Mouse (Mus musculus) telencephalon, adult 2 months (tissue): ENCODE measurements around the gene Adamtsl5.

Experiments used
- DNase-seq: peaks from one replicate; pipeline ENCODE4 v3.0.0-alpha.2; 2011; ENCODE audit warnings: low read depth, low spot score

Adamtsl5 gene

DNA sequence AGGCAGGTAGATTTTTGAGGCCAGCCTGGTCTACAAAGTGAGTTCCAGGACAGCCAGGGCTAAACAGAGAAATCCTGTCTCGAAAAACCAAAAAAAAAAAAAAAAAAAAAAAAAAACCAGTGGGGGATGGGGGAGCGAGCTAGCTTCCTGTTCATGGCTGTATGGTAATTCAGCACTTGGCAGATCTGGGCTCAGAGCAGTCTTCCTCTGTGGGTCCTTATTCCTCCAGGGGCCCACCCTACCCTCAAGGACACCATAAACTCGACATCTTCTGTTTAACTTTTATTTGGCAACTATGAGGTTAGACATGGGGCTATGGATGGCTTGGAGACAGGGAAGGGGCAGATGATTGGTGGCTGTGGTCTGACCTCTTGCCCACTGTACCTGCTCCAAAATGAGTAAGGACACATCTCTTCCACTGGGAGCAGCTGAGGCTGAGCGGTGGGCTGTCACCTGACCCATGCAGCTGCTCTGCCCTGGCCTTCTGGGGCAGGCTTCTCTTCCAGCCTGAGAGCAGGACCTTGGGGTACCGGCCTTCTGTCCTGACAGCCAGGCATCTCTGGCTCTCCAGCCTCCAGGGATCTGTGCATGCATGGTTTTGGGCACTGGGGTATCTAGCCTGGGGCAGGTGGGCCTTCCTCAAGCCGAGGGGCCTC is 27.1 kb downstream of the Adamtsl5 start:
- DNase-seq = no peak

DNA sequence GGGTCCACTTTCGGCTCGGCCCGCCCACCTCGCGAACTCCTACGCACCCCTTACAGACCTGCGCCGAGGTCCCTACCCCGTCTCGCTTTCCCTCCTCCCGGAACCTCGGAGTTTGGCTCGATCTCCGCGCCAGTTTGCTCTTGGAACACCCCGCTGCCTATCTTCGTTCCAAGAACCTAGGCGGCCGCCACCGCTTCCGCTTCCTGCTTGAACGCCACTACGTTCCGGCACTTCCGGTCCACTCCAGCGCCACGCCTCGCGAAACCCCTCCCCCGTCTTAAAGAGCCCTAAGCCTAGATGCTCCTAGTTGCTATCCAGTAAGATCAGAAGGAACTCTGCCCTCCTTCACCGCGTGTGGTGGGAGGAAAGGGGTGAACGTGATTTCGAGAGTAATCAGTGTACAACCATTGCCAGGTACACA is 27.9 kb downstream of the Adamtsl5 start, which contains the start of gene 2310011J03Rik:
2310011J03Rik (minus strand) TSS at position 198 of the 421 bp plus-strand sequence.
- peak; percentile 93 for DNase-seq

DNA sequence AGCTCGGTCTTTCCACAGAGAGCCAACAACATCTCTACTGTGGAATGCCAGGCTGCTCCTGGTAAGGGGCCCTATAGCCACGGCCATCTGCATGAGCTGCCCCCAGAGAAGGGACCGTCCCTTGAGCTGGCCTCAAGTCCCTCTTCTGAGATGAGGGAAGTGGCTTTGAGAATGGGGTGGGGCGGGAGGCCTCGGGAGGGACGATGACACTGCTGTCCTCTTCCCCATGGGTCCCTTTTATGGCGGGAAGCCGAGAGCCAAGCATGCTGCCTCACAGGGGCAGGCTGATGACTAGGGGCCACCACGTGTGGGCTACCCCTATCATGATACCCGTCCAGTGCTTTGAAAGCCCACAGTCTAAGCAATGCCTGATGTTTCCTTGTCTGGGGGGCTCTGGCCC is 31.2 kb downstream of the Adamtsl5 start:
- no peak for DNase-seq

DNA sequence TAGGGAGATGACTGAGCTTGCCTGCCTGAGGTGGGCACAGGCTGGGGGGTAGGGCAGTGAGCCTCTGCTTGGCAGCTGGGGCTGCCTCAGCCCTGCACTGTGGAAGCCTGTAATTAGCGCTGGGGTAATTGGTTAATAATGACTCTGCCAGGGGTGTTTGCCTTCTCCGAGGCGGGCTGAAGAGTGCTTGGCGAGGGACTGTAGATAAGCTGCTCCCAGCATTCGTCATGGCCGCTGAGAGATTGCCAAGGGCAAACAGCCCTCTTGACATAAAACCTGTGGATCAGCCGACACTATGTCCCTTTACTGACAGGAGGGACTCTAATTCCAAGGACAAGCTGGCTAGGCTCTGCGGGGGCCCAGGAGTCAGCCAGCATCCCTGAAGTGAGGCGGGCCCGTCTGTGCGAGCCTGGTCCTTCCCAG is 31.8 kb downstream of the Adamtsl5 start:
- DNase-seq = no peak

DNA sequence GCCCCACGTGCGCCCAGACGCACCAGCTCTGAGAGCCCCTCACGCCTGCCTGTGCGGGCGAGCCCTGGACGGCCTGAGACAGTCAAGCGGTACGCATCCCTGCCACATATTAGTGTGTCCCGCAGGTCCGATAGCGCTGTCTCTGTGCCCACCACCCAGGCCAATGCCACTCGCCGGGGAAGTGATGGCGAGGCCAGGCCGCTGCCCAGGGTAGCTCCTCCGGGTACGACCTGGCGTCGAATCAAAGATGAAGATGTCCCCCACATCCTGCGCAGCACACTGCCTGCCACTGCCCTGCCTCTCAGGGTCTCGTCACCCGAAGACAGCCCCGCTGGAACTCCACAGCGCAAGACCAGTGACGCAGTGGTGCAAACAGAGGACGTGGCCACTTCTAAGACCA is 32.9 kb downstream of the Adamtsl5 start:
- no peak for DNase-seq

DNA sequence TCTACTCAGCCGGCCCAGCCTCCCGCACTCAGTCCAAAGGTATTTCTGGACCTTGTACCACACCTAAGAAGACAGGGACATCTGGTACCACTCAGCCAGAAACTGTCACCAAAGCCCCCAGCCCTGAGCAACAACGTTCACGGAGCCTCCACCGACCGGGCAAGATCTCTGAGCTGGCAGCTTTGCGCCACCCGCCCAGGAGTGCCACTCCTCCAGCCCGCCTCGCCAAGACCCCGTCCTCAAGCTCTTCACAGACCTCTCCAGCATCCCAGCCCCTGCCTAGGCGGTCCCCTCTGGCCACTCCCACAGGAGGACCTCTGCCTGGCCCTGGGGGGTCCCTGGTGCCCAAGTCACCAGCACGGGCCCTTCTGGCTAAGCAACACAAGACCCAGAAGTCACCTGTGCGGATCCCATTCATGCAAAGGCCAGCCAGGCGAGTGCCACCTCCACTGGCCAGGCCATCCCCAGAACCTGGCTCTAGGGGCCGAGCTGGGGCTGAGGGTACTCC is 33.7 kb downstream of the Adamtsl5 start:
- DNase-seq = no peak

DNA sequence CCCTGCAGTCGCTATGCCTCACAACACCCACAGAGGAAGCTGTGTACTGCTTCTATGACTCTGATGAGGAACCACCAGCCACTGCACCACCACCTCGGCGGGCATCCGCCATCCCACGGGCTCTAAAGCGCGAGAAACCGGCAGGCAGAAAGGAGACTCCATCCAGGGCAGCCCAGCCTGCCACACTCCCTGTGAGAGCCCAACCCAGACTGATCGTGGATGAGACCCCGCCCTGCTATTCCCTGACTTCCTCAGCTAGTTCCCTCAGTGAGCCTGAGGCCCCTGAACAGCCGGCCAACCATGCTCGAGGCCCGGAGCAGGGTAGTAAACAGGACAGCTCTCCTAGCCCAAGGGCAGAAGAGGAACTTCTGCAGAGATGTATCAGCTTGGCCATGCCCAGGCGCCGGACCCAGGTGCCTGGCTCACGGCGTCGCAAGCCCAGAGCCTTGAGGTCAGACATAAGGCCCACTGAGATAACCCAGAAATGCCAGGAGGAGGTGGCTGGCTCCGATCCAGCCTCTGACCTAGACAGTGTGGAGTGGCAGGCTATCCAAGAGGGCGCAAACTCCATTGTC is 34.5 kb downstream of the Adamtsl5 start:
- DNase-seq = no peak

DNA sequence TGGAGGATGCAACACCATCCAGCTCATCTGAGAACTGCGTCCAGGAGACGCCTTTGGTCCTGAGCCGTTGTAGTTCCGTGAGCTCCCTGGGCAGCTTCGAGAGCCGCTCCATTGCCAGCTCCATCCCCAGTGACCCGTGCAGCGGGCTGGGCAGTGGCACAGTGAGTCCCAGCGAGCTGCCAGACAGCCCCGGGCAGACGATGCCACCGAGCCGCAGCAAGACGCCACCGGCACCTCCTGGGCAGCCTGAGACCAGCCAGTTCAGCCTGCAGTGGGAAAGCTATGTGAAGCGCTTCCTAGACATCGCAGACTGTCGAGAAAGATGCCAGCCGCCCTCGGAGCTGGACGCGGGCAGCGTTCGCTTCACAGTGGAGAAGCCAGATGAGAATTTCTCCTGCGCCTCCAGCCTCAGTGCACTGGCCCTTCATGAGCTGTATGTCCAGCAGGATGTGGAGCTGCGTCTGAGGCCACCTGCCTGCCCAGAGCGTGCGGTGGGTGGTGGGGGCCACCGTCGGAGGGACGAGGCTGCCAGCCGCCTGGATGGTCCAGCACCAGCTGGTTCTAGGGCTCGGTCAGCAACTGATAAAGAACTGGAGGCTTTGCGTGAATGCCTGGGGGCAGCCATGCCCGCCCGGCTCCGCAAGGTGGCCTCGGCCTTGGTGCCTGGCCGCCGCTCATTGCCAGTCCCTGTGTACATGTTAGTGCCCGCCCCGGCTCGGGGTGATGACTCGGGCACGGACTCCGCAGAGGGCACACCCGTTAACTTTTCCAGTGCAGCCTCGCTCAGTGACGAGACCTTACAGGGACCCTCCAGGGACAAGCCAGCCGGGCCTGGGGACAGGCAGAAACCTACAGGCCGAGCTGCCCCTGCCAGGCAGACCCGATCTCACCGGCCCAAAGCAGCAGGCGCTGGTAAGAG is 35.4 kb downstream of the Adamtsl5 start:
- DNase-seq = no peak

DNA sequence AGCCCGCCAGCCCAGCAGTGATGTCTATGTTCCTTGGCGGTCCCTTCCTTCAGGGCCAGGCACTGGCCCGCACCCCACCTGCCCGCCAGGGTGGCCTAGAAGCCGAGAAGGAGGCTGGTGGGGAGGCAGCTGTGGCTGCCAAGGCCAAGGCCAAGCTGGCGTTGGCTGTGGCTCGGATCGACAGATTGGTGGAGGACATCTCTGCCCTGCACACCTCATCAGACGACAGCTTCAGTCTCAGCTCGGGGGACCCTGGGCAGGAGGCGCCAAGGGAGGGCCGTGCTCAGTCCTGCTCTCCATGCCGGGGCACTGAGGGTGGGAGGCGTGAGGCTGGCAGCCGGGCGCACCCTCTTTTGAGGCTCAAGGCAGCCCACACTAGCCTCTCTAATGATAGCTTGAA is 36.7 kb downstream of the Adamtsl5 start:
- DNase-seq = no peak

DNA sequence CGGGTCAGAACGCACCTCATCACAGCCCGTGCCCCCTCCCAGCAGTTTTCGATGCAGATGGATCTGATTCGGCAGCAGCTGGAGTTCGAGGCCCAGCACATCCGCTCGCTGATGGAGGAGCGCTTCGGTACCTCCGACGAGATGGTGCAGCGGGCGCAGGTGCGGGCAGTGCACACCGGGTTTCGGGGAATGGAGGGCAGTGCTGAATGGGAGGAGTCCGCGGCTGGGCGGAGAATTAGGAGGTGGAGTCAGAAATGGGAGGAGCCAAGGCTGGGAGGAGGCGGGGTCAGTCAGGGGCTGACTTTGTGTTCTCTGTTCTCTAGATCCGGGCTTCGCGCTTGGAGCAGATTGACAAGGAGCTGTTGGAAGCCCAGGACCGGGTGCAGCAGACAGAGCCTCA is 43.4 kb downstream of the Adamtsl5 start:
- no peak for DNase-seq

DNA sequence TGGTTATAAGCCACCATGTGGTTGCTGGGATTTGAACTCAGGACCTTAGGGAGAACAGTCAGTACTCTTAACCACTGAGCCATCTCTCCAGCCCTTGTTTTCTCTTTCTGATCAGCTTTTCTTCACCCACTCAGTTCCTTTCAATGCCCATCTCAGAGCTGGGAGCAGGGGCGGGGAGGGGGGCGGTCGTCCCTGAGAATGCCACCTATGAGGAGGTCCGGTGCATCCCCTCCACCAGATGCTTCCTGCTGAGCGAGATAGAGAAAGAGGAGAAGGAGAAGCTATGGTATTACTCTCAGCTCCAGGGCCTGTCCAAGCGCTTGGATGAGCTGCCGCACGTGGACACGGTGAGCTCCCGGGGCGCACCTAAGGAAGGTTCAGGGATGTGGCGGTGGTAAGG is 43.8 kb downstream of the Adamtsl5 start:
- DNase-seq = no peak

DNA sequence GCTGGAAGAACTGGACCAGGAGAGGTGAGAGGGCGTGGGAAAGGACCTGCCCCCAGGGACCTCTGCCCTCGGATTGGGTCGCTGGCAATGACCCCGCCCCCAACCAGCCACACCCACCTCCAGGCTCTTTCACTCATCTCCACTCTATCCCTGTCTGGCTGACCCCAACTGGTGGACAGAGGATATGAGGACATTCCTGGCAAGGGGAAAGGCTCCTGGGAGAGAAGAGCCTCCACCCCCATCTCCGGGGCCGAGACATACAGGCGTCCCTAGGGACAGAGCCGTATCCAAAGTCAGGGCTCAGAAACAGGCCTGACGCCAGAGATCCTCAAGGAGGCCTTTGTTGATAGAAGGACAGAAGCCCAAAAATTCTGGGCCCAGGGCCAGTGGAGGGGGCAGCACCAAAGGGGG is 45.7 kb downstream of the Adamtsl5 start:
- no peak for DNase-seq

DNA sequence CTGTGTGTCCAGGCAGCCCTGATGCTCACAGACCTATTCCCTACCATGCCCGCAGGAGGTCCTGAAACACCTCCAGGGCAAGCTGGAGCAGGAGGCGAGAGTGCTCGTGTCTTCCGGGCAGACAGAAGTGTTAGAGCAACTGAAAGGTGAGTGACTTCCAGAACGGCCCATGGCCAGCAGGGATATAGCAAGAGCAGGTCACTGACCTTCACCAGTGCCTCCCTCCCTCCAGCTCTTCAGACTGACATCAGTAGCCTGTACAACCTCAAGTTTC is 46.2 kb downstream of the Adamtsl5 start:
- DNase-seq = no peak

DNA sequence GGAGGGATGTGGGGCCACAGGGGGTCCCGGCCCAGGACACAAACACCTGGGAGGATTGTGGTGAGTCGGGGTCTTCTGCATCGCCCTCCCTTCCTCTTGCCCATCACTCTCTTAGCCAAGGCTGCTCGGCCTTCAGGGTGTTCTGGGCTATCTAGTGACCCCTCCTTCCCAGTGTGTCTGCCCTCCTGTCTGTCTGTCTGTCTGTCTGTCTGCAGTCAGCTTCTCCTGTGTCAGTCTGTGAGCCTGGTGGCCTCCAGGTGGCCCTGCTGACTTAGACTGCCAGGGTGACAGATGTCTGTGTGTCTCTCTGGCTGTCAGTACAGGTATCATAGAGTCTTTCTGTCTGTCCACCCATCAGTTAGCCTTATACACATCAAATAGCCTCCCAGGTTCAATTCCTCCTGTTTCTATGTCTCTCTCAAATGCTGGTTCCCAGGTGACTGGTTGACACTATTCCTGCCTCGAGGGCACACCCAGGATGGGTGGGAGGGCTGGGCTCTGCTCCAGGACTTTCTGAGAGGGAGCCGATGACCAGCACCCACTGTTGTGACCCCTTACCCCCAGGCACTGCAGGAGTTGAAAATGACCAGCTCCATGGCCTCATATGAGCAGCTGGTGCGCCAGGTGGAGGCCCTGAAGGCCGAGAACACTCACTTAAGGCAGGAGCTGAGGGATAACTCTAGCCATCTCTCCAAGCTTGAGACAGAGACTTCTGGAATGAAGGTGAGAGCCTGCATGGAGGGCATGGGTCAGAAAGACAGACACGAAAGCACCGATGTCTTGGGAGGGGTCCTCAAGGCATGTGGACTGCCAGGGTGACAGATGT is 46.7 kb downstream of the Adamtsl5 start:
- no peak for DNase-seq

DNA sequence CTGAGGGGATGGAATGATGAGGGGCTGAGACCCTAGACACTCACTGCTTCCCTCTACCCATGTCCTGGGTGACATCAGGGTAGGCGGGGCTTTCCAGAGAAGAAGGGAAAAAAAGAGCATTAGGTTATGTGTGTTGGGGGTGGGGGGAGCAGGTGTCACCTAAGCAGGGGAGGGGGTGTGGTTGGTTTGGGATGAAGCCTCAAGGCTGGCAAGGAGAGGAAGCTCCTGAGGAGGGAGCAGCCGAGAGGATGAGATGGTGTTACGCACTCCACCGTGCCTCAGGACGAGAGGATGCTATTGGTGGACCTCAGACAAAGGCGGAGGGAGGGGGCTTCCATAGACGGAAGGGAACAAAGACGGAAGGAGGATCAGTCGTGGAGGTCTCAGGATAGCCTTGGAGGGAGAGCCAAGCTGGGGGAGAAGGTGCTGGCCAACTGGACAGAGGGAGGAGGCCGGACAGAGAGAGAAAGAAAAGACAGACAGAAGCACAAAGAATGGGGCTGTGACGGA is 47.5 kb downstream of the Adamtsl5 start:
- no peak for DNase-seq

DNA sequence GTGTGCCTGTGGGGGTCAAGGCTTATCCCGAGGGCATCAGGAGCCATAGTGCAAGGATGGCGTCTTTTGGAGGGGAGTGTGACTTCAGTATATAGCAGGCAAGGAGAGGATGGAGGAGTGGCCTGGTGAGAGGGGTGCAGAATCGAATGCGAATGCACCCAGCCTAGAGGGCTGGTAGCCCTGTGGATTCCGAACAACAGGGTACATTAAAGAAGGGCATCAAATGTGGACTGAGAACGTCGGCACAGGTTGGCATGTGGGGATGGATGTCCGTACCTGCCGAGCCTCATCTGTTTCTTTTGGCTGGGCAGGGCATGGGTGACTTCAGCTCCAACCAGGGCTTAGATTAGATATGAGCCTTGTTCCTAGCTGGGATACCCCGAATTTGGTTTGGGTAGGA is 48.4 kb downstream of the Adamtsl5 start:
- no peak for DNase-seq

DNA sequence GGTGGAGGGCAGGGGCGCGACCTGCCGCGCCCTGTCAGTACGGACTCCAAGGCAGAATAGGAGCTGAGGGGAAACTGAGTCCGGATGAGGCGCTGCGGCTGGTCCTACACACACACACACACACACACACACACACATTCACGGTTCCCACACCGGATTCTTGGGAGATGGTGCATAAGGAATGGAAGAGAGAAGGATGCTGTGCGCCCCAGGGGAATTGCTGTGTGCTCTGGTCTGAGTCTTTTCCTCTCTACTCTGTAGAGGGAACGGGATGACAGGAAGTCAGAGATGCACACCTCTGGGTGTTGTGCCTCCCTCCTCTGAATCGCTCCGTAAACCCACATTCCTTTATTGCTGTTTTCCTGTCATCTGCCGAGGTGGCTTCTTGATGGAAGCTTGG is 48.9 kb downstream of the Adamtsl5 start:
- DNase-seq = no peak

DNA sequence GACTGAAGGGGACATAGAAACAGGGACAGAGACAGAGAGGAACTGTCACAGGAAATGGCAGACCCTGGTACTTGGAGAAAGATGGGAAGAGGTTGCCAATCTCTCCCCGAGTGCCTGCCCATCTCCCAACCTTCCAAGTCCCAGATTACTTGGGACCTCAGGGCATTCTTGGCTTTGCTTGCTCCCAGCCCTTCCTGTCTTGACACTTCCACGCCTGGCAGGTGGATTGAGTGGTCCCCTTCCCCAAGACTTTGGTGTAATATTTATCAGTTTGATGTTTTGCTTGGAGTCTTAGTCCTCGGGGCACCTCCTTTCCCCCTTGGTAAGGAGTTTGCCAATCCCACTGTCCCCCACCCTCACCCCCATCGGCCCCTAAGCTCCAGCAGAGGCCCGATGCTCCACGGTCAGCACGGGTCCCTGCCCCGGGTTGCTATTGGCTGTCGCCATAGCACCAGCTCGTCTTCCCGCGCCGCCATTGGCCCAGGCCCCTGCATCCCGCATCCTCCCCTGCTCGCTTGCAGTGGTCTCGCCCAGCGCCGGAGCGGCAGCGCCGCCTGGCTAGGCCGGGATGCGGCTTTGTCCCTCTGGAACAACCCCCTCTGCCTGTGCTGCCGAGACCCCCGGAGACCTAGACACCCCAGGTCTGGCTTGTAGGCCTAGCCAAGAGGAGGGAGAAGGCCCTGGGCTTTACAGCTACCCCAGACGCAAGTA is 49.5 kb downstream of the Adamtsl5 start:
- DNase-seq = peak; percentile 90

DNA sequence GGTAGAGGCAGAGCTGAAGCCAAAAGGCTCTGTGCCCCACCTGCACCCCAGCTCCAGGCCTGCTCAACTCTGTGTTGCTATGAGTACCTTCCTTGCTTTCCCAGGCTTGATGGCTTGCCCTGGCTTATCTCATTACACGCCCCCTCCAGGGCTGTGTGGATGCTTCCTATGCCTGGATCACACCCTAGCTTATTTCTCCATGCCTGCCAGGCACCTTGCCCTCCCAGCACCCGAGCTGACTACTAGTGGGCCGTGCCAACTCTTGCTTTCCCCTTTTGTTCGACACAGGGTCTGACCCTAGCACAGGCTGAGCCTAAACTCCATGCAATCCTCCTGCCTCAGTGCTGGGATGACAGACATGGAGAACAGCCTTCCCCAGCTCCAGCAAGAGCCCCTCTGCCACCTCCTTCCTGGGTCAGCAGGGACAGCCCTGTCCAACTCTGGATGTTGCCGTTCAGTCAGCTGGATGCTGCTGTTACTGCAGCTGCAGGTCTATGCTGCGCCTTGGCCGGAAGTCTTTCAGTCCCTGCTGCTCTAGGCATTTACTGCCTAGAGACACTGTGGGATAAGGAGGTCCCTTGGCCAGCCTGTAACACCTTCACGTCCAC is 50.6 kb downstream of the Adamtsl5 start:
- no peak for DNase-seq

DNA sequence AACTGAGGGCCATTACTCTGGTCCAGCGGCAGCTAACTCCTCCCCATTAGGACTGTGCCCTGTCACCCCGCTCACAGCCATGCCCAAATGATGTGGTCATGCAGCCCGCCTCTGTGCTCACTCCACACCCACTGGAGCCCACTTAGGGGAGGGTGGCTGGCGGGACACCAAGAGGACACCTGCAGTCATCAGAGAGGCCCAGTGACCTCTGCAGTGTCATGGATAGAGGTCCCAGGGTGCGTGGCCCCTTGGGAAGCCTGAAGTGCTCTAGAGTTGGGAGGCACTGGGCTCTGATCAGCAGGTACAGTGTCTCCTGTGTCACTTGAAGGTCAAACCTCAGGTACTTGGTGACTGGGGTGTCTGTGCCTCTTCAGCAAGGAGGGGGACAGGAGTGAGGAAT is 51.4 kb downstream of the Adamtsl5 start:
- no peak for DNase-seq
